Mouse (Mus musculus) Muller cell, postnatal 12 days (primary cell): ENCODE results near the gene Olfr316.

Experiments used
- DNase-seq: peaks from one replicate; pipeline ENCODE4 v3.0.0-alpha.2; 2015; ENCODE audit errors: inconsistent ontology term

The Olfr316 gene

DNA sequence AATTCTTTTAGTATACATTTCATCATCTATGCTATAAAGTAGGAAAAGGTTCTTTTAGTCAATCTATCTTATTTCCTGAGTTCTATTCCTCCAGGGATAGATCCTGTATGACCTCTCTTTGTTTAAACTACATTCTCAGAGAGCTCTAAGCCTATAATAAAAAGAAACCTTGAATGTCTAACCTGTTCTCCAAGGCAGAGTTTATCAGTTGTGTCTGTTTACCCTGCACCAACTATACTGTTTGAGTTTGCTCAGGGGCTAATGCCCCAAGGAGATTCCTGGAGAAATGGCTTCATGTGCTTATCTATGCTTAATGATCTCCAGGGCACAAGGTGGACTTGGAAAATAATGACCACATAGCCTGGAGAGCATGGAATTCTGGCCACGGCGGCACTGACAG is 51.9 kb downstream of the Olfr316 start:
- no peak for DNase-seq
